Mouse (Mus musculus) gastrocnemius, postnatal 10 days (tissue): ENCODE measurements around the gene Cenpl. TPM values are rescaled to one million over a fixed set of nuclear protein-coding genes. Genes with fewer than 3 reads are reported as not detected.

Experiments
- DNase-seq: peaks from one replicate; pipeline ENCODE4 v3.0.0; 2021; ENCODE audit warnings: mixed read lengths
- total RNA-seq, 2 experiments: library from RNA; stranded (reverse); gene quantifications; 2 replicates each; pipeline ENCODE4 v1.2.3; 2021

Gene Cenpl
- total RNA-seq, 2 experiments from 2014 or later, result 3.4 TPM

DNA sequence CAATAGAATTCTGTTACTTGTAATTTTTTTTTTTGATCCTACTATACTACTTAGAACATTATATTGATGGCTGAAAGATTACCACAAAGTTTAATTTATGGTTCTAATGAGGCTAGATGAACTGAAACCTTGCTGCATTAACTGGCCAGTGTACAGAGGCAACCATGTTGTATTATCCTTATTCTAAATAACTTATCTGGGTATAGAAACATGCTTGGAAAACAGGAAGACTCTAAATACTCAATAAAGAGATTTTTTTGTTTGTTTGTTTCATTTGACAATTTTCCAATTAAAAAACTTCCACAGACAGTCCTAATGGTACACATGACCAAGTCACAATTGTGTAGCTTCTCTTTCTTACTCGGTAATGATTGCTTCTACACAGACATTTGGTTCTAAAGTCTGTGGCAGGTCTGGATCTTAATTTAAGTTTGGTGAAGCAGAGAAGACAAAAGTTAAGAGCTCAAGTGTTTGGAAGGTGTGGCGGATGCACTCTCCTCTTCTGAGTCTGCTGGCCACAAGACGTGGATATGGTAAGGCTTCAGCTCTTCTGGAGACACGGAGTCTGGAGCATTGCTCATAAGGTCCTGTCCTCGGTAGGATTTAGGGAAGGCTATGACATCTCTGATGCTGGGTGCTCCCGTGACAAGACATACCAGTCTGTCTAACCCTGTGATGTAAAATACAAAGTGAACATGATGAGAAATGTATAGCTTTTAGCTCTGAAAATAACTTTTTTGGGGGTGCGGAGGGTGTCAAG lies 29.1 kb upstream of the Cenpl start:
- no peak for DNase-seq

DNA sequence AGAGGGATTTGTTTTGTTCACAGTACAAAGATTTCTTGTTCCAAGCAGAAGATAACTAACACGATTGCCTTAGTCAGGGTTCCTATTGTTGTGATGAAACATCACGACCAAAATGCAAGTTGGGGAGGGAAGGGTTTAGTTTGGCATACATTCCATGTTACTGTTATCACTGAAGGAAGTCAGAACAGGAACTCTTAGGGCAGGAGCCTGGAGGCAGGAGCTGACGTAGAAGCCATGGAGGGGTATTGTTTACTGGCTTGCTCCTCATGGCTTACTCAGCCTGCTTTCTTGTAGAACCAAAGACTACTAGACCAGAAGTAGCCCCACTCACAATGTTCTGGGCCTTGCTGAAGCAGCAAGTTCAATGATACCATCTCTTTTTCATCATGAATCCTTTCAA lies 23.5 kb upstream of the Cenpl start:
- no peak for DNase-seq

DNA sequence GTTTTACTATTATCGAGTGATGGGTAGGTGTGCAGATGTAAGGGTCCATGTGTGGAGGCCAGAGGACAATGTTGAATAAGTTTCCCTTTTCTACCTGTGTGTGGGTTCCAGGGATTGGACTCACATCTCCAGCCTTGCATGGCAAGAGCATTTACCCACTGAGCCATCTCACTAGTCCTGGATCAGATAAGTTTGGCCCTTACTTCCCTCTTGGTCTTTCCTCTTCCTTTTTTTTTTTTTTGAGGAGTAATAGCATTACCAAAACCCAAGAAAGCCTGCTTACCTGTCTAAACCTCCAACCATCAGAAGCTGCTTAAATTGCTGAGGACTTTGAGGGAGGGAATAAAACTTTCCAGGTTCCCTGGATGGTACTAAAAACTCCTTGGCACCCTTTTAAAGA lies 13.3 kb upstream of the Cenpl start:
- no peak for DNase-seq

DNA sequence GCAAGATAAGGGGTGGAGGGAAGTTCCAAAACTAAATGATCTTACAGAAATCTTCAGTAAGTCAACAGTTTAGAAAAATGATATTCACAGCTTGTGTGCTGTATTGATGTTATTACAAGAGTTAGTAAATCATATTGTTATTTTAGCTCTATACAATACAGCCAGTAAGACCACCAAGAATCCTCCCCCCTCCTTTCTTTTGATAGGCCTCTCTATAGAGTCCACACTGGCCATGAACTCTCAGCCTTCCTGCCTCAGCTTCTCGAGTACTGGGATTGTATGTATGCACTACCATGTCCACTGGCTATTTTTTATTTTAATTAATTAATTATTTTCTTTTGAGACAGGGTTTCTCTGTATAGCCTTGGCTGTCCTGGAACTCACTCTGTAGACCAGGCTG lies 7.2 kb upstream of the Cenpl start:
- DNase-seq, result no peak

DNA sequence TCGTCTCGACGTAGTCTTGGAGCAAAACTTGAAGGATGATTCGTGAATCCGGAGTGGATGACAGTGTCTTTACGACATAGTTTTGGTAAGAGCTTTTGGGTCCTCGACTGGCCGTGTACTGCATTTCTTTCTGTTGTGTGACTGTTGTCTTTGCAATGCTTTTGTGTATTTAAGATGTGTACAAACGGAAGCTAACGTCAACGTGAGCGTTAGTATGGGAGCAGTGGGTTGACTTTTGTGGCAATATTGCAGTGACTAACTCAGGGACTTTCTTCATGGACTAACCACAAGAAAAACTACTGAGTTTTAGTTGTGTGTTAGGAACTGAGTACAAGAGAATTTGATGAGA lies 733 bp downstream of the Cenpl start:
- no peak for DNase-seq

DNA sequence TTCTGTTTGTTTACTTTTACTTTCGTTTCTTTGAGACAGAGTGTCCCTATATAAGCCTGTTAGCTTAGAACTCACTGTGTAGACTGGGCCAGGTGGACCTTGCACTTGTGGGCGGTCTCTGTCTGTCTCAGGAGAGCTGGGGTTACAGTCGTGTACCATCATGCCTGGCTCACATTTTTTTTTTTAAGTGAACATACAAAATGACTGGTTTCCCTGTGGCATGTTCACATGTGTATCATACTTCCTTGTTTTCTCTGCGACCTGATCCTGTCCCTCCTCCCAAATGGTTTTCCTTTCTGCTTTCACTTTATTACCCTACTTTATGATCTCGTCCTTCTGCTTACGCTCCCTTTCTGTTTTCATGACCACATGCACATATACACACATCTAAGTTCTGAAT lies 5.7 kb downstream of the Cenpl start:
- no peak for DNase-seq

DNA sequence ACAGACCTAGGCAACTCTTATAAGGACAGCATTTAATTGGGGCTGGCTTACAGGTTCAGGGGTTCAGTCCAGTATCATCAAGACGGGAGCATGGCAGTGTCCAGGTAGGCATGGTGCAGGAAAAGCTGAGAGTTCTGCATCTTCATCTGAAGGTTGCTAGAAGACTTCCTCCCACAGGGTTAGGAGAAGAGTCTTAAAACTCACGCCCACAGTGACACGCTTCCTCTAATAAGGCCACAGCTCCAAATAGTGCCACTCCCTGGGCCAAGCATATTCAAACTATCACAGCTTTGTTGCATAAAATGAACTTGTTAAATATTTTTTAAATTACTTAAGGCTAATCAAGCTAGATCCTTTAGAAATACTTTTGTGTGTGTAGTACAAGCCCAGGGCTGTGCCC lies 6.7 kb downstream of the Cenpl start:
- DNase-seq, result no peak

DNA sequence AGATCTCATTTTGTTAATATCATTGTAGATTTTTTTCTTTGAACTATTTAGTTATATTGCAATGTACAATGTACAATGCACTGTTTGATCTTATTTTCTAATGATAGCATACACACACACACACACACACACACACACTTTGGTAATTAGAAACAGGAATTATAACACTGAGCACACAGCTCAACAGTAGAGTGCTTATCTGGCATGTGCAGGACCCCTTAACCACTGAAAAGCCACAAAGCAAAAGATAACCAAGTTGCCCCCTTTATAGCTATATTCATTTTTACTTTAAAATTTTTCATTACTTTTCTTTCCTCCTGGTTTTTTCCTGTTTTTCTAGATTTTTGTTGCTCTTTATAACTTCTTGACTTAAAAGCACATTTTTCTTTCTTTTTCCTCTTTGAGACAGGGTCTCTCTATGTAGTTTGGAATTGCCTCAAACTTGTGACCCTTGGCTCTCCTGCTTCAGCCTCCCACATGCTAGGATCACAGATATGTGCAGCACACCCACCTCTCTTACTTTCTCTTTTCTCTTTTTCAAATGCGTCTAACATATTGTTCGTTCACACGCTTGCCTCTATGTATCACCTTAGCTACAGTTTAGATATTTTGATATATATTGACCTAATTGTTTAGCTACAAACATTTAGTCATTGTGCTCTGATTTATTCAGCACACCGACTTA lies 29.4 kb downstream of the Cenpl start:
- DNase-seq, result no peak

DNA sequence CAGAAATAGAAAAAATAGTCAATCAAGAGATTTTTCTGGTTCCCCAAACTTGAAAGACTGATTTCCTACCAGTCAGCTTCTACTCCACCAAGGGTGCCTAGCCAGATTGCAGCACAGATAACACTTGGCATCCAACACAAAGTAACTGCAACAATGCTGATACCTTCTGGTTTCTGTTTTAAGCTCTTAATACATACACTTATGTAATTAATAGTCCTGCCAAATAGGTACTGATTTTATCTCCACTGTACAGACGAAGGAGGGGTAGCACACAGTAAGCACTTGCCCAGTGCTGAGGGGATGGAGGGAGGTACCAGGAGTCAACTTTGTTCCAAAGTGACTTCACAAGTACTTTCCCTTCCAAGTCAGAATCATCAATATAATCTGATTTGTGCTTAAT lies 33.3 kb downstream of the Cenpl start:
- no peak for DNase-seq

DNA sequence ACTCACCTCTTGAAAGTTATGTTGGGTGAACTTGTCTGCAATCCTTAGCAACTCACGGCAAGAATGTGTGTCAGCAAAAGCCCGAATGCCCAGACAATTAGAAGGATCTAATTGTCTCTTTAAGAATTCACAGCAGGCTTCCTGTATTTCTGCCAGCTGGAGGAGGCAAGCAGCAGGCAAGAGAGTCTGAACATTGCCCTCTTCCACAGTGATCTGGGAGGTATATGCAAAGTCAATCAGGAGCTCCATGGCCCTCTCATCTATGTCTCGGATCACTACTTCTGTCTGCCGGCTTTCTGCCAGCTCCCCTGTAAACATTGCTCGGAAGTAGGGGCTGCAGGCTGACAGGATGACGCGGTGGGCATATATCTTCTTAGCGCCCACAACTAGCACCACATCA lies 38.7 kb downstream of the Cenpl start:
- no peak for DNase-seq

DNA sequence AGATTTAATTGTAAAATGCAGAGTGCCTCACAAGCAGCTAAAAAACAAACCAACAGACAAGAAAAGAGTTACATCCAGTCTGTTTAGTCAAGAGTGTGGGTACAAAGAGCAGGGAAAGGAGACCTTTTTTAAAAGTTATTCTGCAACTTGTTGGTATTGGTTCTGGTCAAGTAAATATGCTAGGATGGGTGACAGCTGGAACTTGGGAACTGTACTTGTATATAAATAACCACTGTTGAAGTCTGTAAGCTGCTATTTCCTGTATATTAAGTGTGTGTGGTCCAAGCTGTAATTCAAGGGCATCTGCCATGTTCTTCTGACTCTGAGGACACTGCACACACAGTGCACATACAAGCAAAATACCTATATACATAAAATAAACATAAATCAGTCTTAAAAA lies 44.1 kb downstream of the Cenpl start:
- no peak for DNase-seq

DNA sequence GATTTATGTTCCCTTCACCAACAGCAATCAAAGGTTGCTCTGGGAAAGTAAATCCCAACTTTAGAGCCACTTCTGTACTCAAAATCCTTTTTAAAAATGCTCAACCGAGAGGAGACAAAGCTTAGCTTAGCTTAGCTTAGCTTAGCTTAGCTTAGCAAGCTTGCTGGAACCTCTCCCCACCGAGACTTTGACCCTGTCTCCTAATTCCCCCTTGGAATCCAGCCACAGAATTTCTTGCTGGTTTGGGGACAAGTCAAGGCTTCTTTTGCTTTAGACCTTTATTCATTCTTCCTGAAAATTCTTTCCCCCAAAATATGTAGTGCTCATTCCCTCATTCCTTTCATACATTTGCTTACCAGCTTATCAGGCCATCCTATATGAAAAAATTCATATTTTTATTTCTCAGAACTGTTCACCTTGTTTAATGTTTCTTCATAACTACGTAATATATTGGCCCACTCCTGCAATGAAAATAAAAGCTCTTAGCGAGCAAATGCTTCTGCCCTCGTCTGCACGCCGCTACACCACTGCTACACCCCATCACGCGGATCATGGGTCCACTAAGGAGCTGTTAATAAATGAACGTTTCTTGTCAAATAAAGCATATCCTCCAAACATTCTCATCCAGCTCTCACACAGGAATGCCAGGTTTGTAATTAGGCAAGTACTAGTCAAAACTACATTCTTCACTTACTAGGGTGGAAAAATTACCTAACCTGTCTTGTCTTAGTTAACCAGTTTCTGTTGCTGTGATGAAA lies 52.3 kb downstream of the Cenpl start:
- DNase-seq, result no peak

DNA sequence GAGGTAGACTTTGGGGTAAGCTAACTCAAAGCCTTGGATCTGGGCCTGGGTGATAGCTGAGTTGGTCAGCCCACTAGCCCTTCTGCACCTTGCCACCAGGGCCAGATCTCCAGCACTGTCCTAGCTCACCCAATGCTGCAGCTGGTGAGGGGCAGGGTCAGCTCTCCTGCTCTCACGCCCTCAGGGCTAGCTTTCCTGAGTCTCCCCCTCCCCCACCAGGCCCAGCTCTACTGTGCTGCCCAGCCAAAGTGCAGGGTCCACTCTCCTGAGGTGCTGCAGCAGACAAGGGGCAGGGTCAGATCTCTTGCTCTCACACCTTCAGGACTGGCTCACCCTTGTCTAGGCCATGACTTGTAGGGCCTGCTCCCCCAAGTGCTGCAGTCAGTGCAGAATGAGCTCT lies 55.9 kb downstream of the Cenpl start:
- no peak for DNase-seq

DNA sequence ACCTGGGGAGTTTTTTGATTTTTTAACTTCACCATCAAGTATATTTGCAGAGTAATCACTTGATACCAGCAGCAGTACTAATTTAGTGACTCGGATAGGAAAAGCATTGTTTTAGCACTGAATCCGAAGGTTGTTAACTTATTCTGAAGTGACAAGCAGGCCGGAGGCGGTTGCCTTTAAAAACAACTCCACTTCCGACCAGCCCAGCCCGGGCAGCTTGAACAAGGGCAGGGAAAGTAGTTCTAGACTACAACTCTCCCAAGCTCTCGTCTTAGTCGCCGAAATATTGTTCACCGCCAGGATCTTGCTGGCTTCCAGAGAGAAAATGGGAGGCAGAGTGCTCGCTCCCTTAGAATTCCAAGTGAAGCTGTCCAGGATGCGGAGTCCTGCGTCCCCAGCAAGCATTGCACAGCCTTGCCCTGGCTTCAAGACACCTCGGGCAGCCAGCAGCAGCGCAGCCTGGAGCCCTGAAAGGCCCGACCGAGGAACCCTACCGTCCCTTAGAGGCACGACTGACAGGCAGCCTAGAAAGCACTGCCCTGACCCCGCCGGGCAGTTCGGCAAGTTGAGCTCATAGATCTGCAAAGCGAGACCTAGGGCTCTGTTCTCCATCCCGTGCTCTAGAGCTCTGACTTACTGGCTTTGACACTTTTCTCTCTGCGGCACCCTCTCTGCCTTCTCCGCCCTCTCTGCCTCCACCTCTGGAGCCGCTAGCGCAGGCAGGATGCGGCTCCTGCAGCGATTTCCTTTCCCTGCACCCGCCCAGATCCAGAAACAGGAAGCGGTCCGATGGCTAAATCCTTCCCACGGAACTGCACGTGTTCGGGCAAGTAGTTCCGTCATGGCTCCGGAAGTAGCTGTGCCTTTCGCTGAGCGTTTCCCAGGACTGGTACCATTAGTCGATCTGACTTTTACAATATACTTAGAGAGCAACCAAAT lies 60.5 kb downstream of the Cenpl start, which contains the start of gene Klhl20:
TSS of gene Klhl20 (minus strand) at position 786 of the 939 bp plus-strand sequence.
- peak; percentile 90 for DNase-seq

Other genes with a start within 250 kb of the Cenpl start
- 10 to 100 TPM; 32.1 to 36.9 TPM for gene Rc3h1, start 164.3 kb upstream of the Cenpl start, total RNA-seq
- gene Serpinc1, start 92.1 kb upstream of the Cenpl start, total RNA-seq, result 1 to 10 TPM in 1 of 2 experiments, under 1 TPM in 1; 0.56 to 1.8 TPM
- gene Zbtb37, start 35.9 kb upstream of the Cenpl start, total RNA-seq, result 10 to 100 TPM in 1 of 2 experiments, 1 to 10 TPM in 1; 7.0 to 12.0 TPM
- 10 to 100 TPM; 11.3 to 11.8 TPM for gene Dars2, start 55 bp upstream of the Cenpl start, total RNA-seq
- gene Klhl20, start 60.8 kb downstream of the Cenpl start, total RNA-seq, result 10 to 100 TPM; 11.3 to 13.6 TPM
- gene Ankrd45, start 72.0 kb downstream of the Cenpl start, total RNA-seq, result under 1 TPM in 1 of 2 experiments, not detected in 1; 0.16 TPM
- gene Tex50, start 88.6 kb downstream of the Cenpl start, total RNA-seq, result not detected
- gene Prdx6, start 180.5 kb downstream of the Cenpl start, total RNA-seq, result 10 to 100 TPM; 78.5 to 78.8 TPM